Mouse (Mus musculus): ENCODE measurements at regions not wholly inside any gene's neighbourhood (a gene's known extent, or its start where the extent isn't known, plus 50 kb on each side); places are given as distances from the start of the nearest gene placed in this dataset.

DNA sequence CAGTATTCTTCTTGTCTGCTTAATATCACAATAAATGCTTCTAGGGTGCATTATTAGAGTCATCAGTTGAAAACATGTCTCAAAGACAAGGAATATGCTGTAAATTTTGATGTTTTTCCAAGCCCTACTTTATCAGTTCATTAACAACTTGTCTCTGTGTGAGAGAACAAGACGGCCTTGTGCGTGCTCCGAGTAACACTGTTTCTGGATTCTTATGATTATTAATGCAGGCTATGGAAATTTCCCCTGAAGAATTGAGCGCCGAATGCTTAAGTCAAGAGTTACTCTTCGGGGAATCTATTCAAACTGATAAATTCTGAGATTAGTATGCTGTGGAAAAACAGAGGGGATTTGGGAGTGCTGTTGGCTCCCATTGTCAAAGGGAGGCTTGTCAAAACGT is 72.2 kb upstream of the B3gat2 start:
- H3K27me3 ChIP-seq (replicated peaks) = no peaks in the 10 kb centered on the region
- no peak overlapping the region for H3K4me3 ChIP-seq
- H3K36me3 ChIP-seq = no peaks in the 10 kb centered on the region
- ATAC-seq (ENCODE audit: insufficient number of reproducible peaks, low FRiP score) = no peak
- no peak overlapping the region for H3K4me2 ChIP-seq
- H3K4me1 ChIP-seq (replicated peaks) = no peaks in the 10 kb centered on the region
- H3K9ac ChIP-seq = no peak overlapping the region
- 67% methylated on average over 7 of the region's 7 CpGs for WGBS
- no peaks in the 10 kb centered on the region for H3K9me3 ChIP-seq (replicated peaks)
- H3K27ac ChIP-seq (ENCODE audit: poor library complexity, severe bottlenecking) = no peak overlapping the region

DNA sequence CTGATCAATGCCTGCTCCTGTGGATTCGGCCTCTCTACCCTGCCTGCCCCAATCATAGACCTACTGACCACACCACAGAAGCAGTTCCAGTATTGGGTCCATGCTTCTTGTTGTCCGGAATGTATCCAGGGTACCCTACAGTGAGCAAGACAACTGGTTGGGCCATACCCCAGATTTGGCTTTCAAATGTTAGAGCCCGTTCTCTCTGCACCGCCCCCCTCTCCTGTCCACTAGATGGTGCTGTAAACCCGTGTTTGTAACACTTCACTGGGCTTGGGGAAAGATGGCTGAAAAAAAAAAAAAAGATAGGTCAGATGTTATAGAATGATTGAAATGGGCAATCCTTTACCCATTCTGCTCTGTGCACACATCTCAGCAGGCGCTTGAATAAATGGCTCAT is 56.1 kb upstream of the B3gat2 start:
- H3K4me1 ChIP-seq (replicated peaks) = no peaks in the 10 kb centered on the region
- ATAC-seq (ENCODE audit: insufficient number of reproducible peaks, low FRiP score) = no peak
- H3K4me2 ChIP-seq = no peak overlapping the region
- H3K9me3 ChIP-seq (replicated peaks) = 0 out of 2 replicates have a peak, but pooled peaks cover 2% of the 10 kb centered on the region
- H3K9ac ChIP-seq = no peak overlapping the region
- H3K36me3 ChIP-seq = no peaks in the 10 kb centered on the region
- WGBS = 17% methylated on average over 6 of the region's 6 CpGs
- H3K4me3 ChIP-seq = no peak overlapping the region
- no peaks in the 10 kb centered on the region for H3K27me3 ChIP-seq (replicated peaks)
- H3K27ac ChIP-seq (ENCODE audit: poor library complexity, severe bottlenecking) = no peak overlapping the region

DNA sequence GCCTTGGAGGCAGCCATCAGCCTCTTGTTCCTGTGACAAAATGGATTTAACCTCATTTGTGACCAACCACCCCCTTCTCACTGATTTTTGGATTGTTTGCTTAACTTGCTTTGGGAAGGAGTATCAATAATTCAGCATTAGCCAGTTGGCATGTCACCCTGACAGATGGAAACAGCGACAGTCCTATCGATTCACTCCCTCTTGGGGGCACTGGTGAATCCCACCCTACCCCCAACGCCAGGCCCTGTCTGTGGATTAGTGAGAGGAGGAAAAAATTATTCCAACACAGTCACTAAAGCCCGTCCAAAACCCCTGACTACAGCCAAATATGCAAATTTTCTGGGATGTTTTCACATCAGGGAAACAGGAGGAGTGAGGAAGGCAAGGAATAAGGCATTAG is 55.1 kb upstream of the B3gat2 start:
- Histone ChIP-seq H3K4me2 (no peak overlapping the region), H3K4me1 (replicated peaks) (no peaks in the 10 kb centered on the region), H3K9ac (no peak overlapping the region), H3K27me3 (replicated peaks) (no peaks in the 10 kb centered on the region), H3K36me3 (no peaks in the 10 kb centered on the region), H3K9me3 (replicated peaks) (no peaks in the 10 kb centered on the region), H3K27ac (ENCODE audit: poor library complexity, severe bottlenecking) (no peak overlapping the region), H3K4me3 (no peak overlapping the region)
- ATAC-seq (ENCODE audit: insufficient number of reproducible peaks, low FRiP score) = no peak
- WGBS = 41% methylated on average over 4 of the region's 4 CpGs
